Mouse (Mus musculus) gastrocnemius, adult 2 months (tissue): ENCODE measurements around the gene Aqp6. TPM values are rescaled to one million over a fixed set of nuclear protein-coding genes. Genes with fewer than 3 reads are reported as not detected.
A peak's percentile ranks its signal among the peaks of the same experiment; 100 is the strongest.

Experiments used
- DNase-seq: peaks from one replicate; pipeline ENCODE4 v3.0.0; 2022
- H3K27ac ChIP-seq: fragments of 200-600 bp; 2 replicates; pipeline ENCODE4 v1.8.1; 2022; ENCODE audit warnings: mild to moderate bottlenecking
- H3K4me3 ChIP-seq: fragments of 200-600 bp; 2 replicates; pipeline ENCODE4 v1.8.1; 2022; ENCODE audit warnings: mild to moderate bottlenecking, moderate library complexity
- CTCF ChIP-seq: fragments of 200-600 bp; IDR thresholded peaks from 2 replicates; pipeline ENCODE4 v1.8.1; 2022; ENCODE audit warnings: antibody characterized with exemption, mild to moderate bottlenecking, moderate library complexity
- intact Hi-C: fragments of 180-260 bp; cut with DNase I; formaldehyde crosslinking; loops from one replicate; pipeline ENCODE4 v1.15.1; 2025
- total RNA-seq, 2 experiments: library from RNA; stranded (reverse); gene quantifications; 2 replicates each; pipeline ENCODE4 v1.2.3; 2021

Gene Aqp6
- total RNA-seq, 2 experiments from 2014 or later = not detected

- intact Hi-C loops = no loop called here
- TF ChIP-seq CTCF = no peak
- H3K27ac ChIP-seq = no peak overlapping the region
- no peak overlapping the region for H3K4me3 ChIP-seq
- DNase-seq = no peak
Measured at GRCm38 (mm10) chr15:99634702-99635101, 33.5 kb downstream of the Aqp6 start.

GRCm38 (mm10) chr15:99637405-99638123 is 36.4 kb downstream of the Aqp6 start:
- DNase-seq = no peak
- H3K4me3 ChIP-seq = no peak overlapping the region
- H3K27ac ChIP-seq = no peak overlapping the region
- intact Hi-C loops = no loop called here
- TF ChIP-seq CTCF = no peak

- Histone ChIP-seq H3K27ac (no peak overlapping the region), H3K4me3 (no peak overlapping the region)
- TF ChIP-seq CTCF = no peak
- intact Hi-C loops = no loop called here
- no peak for DNase-seq
Measured at GRCm38 (mm10) chr15:99638124-99638485, 36.9 kb downstream of the Aqp6 start.

GRCm38 (mm10) chr15:99642622-99643021 is 41.4 kb downstream of the Aqp6 start:
- Histone ChIP-seq H3K4me3 (no peak overlapping the region), H3K27ac (no peak overlapping the region)
- intact Hi-C loops = no loop called here
- DNase-seq = no peak
- no peak for TF ChIP-seq CTCF

- H3K27ac ChIP-seq = no peak overlapping the region
- TF ChIP-seq CTCF = no peak
- DNase-seq = no peak
- no peak overlapping the region for H3K4me3 ChIP-seq
- intact Hi-C loops = no loop called here
Measured at GRCm38 (mm10) chr15:99643832-99644231, 42.6 kb downstream of the Aqp6 start.

GRCm38 (mm10) chr15:99644776-99645175 is 43.6 kb downstream of the Aqp6 start:
- no peak for TF ChIP-seq CTCF
- peak; percentile 61 for DNase-seq
- intact Hi-C loops = no loop called here
- H3K4me3 ChIP-seq = no peak overlapping the region
- H3K27ac ChIP-seq = no peak overlapping the region

- no peak overlapping the region for H3K4me3 ChIP-seq
- no peak overlapping the region for H3K27ac ChIP-seq
- TF ChIP-seq CTCF = no peak
- no peak for DNase-seq
- intact Hi-C loops = no loop called here
Measured at GRCm38 (mm10) chr15:99648326-99648725, 47.1 kb downstream of the Aqp6 start.

GRCm38 (mm10) chr15:99649067-99649761 is 48.0 kb downstream of the Aqp6 start:
- no peak for TF ChIP-seq CTCF
- intact Hi-C loops = no loop called here
- Histone ChIP-seq H3K27ac (no peak overlapping the region), H3K4me3 (no peak overlapping the region)
- DNase-seq = no peak

- no peak for DNase-seq
- intact Hi-C loops = no loop called here
- no peak for TF ChIP-seq CTCF
- no peak overlapping the region for H3K27ac ChIP-seq
- H3K4me3 ChIP-seq = no peak overlapping the region
Measured at GRCm38 (mm10) chr15:99650304-99650703, 49.1 kb downstream of the Aqp6 start.

- intact Hi-C loops = no loop called here
- TF ChIP-seq CTCF = no peak
- Histone ChIP-seq H3K4me3 (peak within 1 kb of the TSS; percentile 91), H3K27ac (peak within 1 kb of the TSS; percentile 54)
- DNase-seq = peak; percentile 97
Measured at GRCm38 (mm10) chr15:99651163-99651872, 50.1 kb downstream of the Aqp6 start, which contains the start of gene Racgap1. Gene Racgap1, minus strand, starts transcription at chr15:99651656.

GRCm38 (mm10) chr15:99651984-99652872 is 51.0 kb downstream of the Aqp6 start:
- no peak for DNase-seq
- no peak for TF ChIP-seq CTCF
- intact Hi-C loops = no loop called here
- Histone ChIP-seq H3K27ac (peak overlapping the region; percentile 54; the same call in 1 of the 2 replicates), H3K4me3 (peak overlapping the region; percentile 91)

GRCm38 (mm10) chr15:99653291-99653690 is 52.1 kb downstream of the Aqp6 start:
- H3K4me3 ChIP-seq = no peak overlapping the region
- peak; percentile 10; the same call in 1 of the 2 replicates for TF ChIP-seq CTCF
- DNase-seq = no peak
- intact Hi-C loops = no loop called here
- no peak overlapping the region for H3K27ac ChIP-seq
